Mouse (Mus musculus): ENCODE data around the gene Dennd4c.
A peak's percentile ranks its signal among the peaks of the same experiment; 100 is the strongest.

Gene Dennd4c

DNA sequence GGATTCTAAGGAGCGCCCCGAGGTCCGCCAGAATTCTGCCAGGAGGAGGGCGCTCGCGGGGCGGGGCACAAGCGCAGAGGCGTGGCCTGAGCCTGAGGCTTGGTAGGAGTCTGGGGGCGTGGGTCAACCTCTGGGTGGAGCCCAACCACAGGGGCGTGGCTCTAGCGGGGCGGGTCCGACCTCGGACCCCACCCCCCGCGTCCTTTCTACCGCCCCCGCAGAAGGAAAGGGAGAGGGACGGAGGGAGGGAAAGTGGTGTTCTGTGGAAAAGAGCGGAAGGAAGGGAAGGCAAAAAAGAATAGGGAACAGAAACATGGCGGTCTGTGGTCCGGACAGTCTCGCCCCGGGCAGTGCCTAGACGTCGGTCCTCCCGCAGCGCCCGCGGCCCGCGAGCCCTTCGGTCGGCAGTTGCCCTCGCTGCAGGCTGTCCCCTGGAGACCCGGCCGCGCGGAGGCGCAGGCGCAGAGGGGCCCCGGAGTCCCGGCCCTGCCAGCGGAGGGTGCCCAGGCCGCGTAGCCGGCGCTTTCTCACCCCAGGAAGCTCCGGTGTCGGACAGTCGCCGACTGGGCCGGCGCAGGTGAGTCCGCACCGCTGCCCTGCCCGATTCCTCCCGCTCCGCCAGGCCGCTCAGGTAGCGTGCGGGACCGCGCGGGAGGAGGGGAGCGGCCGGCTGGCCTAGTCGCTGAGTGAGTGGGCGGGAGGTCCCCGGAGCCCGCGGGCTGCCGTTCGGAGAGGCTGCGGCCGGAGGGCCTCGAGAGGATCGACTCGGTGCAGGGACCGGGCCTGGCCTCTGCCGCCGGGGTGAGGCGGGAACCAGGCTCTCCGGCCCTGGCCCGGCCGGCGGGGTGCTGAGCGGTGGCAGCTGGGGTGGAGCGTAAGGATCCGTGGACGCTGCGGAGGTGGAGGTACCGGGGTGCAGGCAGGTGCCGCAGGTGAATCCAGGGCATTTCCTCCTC lies at the start of gene Dennd4c:
Gene Dennd4c (plus strand): TSS at position 220 of the 956 bp plus-strand sequence.
- peak; percentile 93 for DNase-seq (ENCODE audit: low read depth, low spot score)

DNA sequence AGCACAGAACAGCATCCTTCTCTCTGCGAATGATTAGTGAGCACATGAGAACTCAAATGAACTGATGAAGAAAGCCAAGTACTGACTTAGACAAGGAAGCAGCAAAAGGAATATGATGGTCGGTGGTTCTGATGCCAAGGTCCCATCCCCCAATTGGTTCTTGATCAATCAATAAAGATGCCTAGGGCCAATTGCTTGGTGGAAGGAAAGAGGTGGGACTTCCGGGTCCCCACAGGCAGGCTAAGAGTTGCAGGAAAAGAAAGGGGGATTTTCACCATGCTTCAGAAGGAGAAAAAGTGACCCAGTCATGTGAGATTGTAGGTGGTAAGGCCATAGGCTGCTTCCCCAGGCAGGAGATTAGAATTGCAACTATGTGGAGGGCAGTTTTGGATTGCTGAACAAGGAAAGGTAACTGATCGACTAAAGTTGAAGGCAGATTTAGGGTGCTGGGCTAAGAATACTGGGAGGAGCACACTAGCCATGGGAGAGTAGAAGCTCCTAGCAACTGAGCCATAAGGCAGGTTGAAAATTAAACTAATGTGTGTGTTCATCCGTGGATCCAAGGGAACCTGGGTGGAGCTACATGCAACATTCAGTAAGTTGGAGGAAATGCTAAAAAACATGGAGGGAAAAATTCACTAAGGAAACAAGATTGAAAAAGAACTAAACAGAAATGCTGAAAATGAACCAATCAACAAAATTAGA lies 49.0 kb upstream of the Dennd4c start:
- DNase-seq (ENCODE audit: low read depth, low spot score), result no peak

DNA sequence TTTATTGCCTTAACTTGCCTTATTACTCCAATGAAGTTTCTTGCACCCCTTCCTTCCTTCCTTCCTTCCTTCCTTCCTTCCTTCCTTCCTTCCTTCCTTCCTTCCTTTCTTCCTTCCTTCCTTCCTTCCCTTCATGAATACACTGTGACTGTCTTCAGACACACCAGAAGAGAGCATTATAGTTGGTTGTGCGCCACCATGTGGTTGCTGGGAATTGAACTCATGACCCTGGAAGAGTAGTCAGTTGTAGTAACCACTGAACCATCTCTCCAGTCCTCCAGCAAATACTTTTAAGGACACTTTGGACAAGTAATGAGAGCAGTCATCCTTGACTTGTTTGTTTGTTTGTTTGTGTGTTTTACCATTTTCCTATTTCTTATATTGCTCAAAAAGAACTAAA lies 39.6 kb upstream of the Dennd4c start:
- no peak for DNase-seq (ENCODE audit: low read depth, low spot score)

DNA sequence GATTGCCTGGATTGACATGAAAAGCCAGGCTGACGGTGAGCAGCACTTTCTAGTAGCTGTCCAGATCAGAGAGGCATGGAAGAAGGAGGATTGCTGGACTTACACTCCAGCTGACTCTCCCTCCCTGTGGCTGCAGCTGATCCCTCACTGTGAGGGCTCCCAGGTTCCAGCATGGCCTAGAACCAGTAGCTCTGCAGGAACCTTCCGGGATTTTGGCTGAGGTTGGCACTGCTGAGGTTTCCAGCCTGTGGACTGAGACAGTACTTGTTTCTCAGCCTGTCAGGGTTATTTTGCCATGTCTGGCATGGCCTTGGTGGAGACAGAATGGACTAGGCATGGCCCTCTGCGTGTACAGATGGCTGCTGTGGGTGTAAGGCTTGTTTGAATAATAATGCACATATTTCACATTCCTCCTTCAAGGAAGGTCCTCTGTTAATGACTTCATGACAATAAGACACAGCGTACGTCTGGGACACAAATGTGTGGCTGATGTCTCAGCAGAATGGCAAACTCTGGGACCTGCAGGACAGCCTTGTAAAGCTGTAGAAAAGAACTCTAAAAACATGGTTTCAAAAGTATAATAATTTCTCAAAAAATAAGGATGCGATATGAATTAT lies 38.2 kb upstream of the Dennd4c start:
- DNase-seq (ENCODE audit: low read depth, low spot score), result no peak

DNA sequence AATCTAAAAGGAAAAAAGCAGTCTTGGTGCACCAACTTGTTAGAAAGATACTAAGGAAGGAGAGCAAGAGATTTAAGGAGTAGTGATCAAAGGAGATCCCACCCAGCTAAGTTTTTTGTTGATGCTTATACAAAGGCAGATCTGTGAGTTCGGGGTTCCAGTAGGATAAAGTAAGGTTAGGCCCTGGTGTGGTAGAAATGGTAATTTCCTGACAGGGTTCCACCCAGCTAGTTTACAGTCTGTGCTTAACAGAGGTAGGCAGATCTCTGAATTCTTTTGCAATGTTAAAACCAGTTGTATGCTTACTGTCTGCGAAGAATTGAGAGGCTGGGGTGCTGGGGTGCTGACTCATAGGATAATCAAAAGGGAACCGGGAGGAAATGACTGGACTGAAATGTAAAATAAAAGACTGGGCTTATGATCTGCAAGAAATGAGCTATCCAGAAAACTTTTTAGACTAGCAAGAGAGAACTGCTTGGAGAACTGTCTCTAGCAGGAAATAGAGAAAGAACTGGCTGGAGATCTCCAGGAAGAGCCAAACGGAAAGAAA lies 37.6 kb upstream of the Dennd4c start:
- DNase-seq (ENCODE audit: low read depth, low spot score), result no peak

DNA sequence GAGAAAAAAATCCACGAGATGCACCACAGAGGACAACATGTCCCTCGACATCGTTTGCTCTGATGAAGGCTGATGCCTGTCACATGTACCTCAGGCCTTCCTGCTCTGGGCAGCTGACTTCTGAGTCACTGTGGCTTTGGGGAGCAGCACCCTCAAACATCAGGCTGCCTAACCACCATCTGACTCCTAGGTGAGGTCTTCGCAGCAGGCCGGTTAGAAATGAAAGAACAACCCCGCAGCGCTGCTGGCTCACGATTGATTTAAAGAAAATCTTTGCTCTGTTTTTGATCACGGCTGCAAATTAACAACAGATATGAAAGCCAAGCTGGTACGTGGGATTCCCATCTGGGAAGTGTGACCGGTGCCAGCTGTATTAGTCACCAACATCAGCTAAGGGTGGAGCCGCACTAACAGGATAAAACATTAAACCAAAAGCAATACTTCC lies 35.6 kb upstream of the Dennd4c start:
- peak; percentile 11 for DNase-seq (ENCODE audit: low read depth, low spot score)

DNA sequence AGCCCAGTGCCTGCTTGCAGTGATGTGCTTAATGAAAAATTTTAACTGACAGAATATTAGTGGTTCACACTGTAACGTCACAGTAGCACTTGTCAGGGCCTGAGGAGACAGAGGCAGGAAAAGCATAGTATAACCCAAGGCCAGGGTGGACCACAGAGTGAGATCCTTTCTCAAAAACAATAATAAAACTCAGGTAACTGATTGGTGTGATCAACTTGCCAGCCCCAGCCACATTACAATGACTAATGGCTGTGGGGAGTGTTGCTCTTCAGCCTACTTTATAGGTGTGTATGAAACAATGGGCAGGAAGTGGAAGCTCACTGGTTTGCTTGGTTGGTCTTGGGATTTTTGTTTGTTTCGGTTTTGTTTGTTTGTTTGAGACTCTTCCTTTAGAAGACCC lies 34.8 kb upstream of the Dennd4c start:
- DNase-seq (ENCODE audit: low read depth, low spot score), result no peak

DNA sequence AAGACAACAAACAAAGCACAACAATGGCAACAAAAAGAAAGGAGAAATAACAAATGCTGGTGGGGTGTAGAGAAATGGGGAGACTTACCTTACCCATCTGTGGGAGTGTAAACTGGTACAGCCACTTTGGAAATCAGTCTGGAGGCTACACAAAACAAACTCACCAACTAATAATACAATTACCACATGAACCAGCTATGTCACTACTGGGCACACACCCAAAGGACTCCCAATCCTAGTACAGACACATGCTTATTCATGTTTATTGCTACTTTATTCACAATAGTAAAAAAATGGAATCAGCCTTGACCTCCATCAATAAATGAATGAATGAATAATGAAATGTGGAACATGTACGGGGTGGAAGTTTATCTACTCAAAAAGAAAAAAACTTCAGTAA lies 33.0 kb upstream of the Dennd4c start:
- no peak for DNase-seq (ENCODE audit: low read depth, low spot score)

DNA sequence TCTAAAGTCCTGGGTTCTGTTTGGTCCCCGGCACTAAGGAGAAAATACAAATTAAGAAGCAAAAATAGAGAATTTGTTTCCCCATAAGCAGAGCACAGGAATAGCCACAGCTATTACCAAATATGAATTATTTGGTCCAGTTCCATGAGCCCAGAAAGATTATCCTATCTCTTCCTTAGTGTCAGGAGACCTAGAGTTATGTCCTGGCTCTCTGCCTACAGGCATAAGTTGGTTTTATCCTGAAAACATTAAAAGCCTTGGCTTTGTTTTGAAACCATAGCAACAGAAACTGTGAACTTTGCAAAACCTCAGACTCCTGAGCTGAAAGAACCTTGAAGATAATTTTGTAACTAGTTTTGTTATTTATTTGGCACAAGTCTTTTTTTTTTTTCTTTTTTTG lies 31.2 kb upstream of the Dennd4c start:
- no peak for DNase-seq (ENCODE audit: low read depth, low spot score)

DNA sequence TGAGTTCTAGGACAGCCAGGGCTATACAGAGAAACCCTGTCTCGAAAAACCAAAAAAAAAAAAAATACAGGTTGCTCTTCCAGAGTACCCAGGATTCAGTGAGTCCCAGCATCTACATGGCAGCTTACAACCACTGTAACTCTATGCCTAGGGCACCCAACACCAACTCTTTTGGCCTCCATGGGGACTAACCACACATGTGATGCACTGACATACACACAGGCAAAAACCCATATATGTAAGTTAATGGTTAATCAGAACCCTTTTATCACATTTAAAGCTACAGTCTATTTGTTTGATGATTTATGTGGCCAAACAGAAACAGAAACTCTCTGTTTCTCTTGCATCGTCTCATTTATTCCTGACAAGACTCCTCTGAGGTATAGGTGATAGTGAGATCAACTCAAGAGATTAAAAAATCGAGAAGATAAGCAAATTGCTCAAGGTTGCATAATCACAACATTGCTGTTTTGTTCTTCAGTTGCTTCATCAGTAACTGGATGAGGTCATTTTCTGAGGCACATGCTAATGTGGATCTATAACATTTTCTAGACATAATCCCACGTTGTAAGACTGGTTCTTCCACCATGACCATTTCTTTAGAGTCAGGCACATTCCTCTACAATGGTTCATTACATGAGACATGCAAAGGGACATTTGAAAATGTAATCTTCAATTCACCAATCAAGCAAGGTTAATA lies 29.3 kb upstream of the Dennd4c start:
- no peak for DNase-seq (ENCODE audit: low read depth, low spot score)

DNA sequence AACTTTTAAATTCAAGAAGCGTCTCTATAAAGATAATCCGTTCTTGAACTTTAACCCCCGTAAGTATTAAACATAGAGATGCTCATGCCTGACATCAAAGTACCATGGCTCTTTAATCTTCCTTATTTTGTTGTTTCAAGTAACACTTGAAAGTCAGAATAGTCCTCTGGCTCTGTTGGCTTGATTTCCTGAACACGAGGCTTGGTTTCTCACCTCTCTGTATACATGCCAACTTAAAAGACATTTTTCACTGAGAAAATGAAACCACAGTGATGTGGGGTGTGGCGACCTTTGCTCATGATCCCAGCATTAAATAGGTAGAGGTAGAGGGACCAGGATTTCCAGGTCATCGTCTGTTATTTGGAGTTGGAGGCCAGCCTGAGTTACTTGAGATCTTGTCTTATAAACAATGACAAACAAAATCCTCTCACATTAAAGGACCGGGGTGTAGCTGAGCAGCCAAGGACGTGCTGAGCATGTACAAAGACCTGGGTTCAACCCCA lies 26.4 kb upstream of the Dennd4c start:
- no peak for DNase-seq (ENCODE audit: low read depth, low spot score)

DNA sequence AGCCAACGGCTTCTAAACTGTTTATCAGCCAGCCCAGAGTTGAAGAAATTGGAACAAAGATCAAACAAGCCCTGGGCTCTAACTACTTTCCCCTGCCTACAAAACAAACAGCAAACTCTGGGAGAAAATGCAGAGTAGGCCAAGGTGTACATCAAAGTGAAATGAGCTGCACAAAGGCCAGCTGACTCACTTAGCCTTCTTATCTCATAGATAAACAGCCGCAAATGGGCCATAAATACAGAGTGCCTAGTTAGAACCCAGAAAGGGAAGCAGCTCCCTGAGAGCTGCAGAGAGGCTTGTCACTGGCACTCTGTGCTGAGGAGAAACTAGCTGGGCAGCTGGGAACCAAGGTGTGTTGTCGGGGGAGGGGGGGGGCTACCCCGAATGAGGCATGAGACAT lies 23.2 kb upstream of the Dennd4c start:
- no peak for DNase-seq (ENCODE audit: low read depth, low spot score)

DNA sequence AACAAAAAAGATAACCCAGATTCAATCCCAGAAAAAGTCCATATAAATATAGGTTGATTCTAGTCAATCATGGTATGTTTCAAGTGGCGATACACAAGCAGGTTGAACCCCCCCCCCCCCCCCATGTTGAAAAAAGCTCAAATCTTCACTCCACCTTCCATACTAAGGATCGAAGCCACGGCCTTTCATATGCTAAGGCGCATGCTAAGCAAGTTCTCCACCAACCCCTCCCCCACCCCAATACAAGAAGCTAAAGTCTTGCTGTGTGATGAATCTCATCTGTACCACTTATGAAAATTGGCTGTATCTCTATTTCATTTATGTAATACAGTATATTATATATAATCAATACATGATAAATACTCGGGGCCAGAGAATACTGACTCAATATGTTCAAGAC lies 22.2 kb upstream of the Dennd4c start:
- no peak for DNase-seq (ENCODE audit: low read depth, low spot score)

DNA sequence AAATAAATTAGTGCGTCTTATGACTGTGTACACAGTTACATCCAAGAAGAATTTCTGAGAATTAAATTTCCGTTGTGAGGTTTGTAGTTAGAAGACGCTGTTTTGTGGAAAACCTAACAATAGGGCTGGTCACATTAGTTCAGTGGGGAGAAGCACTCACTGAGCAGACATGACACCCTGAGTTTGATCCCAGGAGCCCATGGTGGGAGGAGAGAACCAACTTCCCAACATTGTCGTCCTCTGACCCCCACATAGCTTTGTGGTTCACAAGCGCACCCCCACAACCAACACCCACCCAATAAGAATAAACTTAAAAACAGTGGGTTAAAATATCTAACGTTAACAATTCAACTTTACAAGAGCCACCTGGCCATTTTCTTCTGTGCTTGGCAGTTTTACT lies 18.5 kb upstream of the Dennd4c start:
- DNase-seq (ENCODE audit: low read depth, low spot score), result no peak

DNA sequence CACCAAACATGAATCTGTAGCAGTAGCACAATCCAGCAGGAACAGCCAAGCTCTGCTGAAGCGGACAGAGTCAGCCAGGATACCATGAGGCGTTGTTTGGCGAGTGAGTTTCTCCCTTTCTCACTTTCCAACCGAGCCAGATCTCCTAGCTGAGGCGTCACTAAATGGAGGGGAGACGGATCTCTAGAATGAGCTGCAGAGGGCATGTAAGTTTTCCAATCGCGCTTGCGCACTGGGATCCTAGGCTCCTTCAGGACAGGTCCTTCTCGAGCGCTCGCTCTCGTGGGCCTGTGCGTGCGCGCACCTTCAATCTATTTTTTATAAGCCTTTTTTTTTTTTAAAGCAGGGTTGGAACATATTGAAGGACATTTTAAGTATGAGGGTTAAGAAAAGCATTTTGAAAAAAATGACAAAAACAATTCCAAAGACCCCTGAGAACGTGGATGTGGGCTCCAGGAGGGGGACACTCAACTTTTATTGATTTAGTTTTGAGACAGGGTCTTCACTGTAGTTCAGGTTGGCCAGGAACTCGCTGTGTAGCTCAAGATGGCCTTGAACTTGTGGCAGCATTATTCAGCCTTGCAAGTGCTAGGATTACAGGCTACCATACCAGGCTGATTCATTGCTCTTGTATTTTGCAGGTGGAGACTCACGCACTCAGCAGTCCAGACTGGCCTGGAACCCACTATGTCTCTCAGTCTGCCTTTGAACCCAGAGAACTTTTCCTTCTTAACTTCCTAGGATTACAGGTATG lies 14.1 kb upstream of the Dennd4c start:
- DNase-seq (ENCODE audit: low read depth, low spot score), result no peak

DNA sequence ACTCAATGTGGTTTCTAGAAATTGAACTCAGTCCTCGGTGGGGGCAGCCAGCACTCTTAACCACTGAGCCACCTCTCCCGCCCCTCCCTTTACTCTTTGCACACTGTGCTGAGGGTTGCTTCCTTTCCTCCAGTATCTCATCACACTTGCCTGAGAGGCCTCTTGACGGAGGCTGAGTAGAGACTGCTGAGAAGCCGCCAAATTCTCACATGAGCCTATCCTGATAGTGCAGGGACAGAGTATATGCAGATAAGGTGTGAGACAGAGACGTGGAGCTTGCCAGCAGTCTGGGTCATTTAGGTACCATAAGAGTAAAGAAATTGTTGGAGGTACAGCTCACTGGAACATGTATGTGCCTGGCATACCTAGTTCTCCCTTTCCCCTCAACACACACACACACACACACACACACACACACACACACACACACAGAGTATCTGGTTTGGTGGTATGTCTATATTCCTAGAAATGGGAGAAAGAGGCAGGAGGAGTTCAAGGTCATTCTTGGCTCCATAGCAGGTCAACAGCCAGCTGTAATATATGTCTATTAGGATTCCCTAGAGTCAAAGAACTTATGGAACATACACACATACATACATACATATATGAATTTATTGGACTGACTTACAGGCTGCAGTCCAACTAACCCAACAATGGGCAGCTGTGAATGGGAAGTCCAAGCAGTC lies 8.9 kb upstream of the Dennd4c start:
- DNase-seq (ENCODE audit: low read depth, low spot score), result no peak

DNA sequence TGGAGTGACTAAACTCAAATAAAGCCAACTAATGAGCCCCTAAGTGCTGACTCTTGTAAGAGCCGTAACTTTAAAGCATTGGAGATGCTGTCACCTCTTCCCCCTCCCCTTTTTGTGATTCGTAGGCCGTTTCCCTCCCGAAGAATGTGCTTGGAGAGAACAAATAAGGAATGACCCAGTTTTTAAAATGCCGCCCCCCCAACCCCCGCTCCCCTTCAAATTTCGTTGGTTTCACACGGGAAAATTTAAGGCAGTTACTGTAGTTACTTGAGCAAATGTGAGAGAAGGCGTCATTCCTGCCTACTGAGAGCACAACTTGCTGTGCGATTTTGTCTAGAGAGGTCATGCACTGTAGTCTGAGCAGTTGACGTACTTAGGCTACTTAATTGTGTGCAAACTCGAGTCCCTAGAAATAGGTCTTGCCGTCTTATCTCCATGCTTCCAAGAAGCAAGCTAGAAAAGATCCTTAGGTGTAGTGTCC lies 1.0 kb downstream of the Dennd4c start:
- DNase-seq (ENCODE audit: low read depth, low spot score), result peak; percentile 11

DNA sequence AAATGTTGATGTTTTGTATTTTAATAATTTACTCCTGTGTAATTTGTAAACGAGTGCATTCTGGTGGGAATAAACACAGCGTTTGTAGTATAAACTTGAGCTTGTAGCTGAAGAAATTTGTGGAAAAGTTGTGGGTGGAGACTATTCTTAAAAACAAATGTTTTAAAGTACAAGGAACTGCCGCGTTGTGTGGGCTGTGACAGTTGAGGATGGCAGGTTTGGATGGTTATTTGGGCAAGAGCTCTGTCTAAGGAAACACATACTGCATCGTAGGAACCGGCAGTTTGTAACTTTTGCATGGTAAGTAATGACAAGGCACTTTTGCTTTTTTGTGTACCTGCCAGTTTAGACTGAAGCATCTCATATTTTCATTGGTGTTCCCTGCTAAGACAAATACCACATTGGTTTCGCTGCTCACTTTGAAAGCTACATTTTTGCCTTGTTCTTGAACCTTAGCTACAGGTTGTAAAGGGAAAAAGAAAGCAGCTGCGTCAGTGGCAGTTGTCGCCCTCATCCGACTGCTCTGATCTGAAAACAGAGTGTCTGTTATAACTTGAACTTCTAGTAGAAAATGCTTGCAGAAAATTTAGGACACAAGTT lies 2.1 kb downstream of the Dennd4c start:
- no peak for DNase-seq (ENCODE audit: low read depth, low spot score)

DNA sequence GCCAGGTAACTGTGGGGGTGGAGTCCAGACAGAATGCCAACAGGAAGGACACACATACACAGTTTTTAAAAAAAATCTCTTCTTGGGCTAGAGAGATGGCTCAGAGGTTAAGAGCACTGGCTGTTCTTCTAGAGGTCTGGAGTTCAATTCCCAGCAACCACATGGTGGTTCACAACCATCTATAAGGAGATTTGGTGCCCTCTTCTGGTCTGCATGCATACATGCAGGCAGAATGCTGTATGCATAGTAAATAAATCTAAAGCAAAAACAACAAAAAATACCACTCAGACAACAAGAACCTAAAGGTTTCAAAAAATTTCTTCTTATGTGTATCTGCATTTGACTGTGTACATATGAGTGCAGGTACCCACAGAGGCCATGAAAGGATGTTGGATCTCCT lies 16.0 kb downstream of the Dennd4c start:
- DNase-seq (ENCODE audit: low read depth, low spot score), result no peak

Data from forelimb bud, embryonic 11.5 days (tissue).